Mouse (Mus musculus): ENCODE data around the gene Il2rg. TPM values are rescaled to one million over a fixed set of nuclear protein-coding genes. Genes with fewer than 3 reads are reported as not detected.

Il2rg gene
- total and polyA plus RNA-seq, 3 experiments = 7.9 to 15.8 (median 9.8) TPM

DNA sequence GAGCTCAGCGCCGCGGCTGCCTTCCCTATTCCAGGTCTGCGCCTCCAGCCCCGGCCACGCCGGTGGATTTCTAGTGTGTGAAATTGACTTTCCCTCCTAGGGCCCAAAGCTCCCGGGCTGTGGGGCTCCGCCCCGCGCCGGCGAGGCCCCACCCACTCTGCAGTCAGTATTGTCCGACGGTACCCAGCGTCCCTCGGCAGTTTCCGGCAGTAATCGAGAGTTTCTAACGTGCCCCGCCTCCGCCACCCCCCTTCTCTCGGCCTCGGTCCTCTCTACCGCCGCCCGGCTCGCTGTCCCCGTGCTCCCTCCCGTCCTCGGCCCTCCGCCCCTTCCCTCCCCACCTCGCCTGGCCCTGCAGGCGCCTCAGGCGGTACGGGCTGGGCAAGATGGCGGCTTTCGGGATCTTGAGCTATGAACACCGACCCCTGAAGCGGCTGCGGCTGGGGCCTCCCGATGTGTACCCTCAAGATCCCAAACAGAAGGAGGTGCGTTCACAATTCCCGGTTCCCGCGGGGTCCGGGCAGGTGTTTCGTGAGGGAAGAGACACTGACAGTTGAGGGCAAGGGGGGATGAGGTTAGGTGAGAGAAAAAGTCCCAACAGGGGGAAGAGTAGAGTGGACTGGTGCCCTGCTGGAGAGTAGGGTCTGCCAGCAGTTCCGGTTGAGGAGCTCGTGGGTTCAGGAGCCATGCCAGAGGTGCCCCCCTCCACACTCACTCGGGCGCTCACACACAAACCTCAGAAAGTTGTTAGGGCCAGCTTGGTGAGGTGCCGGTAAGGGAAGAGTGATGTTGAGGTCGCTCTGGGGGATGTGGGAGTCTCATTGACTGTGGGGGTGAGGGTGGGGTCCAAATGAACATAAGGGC lies 6.1 kb upstream of the Il2rg start, which contains the start of gene Med12:
Med12 (plus strand) TSS at position 156 of the 864 bp plus-strand sequence.
- Histone ChIP-seq H3K9ac (ENCODE audit: low read depth, low read length) (peak within 1 kb of the TSS; percentile 57), H3K79me2 (replicated peaks; ENCODE audit: control insufficient read depth, insufficient read depth, low read length) (no peaks in the 10 kb centered on the region), H3K36me3 (ENCODE audit: control insufficient read depth, insufficient read depth, low read length) (no peaks in the 10 kb centered on the region), H3K27me3 (ENCODE audit: control insufficient read depth, insufficient read depth, low read length) (no peaks in the 10 kb centered on the region), H3K4me1 (ENCODE audit: control insufficient read depth, insufficient read depth, low read length) (peaks cover 2% of the 10 kb centered on the region; the same call in 1 of the 2 replicates), H3K27ac (peak within 1 kb of the TSS; percentile 80), H3K4me3 (peak within 1 kb of the TSS; percentile 63)
- 17% methylated on average over 54 of the region's 54 CpGs for WGBS
- intact Hi-C loops (cut with DNase I) = loop anchor here (2.0 to 5.0 kb wide), 4 partner anchors 19 to 142 kb away; partner anchors contain the start of genes Foxo4 and Snx12
- DNase-seq = peak; percentile 90 to 94
- TF ChIP-seq EP300 (IDR thresholded peaks at IDR 0.05; ENCODE audit: insufficient read depth, low read depth, low read length) (no peak), POLR2A (IDR thresholded peaks at IDR 0.05; ENCODE audit: insufficient read depth, low read depth, low read length) (no peak), CTCF (IDR thresholded peaks at IDR 0.05) (no peak)

DNA sequence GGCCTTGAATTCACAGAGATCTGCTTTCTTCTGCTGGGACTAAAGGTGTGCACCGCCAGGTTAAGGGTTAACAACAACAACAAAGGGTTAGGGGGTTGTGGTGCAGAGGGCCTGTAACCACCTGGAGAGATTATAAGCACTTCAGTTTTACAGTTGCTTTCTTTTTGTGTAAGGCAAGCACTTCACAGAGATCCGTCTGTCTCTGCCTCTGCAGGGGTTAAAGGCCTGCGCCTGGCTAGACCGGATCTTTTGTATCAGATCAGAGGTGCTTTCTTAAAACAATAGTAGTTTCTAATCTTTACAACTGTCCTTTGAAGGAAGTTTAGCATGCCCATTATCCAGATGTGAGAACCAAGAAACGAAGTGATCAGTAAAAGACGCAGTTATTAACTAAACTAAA lies 5.4 kb upstream of the Il2rg start:
- DNase-seq = no peak
- no peaks in the 10 kb centered on the region for H3K79me2 ChIP-seq (replicated peaks; ENCODE audit: control insufficient read depth, insufficient read depth, low read length)
- no peaks in the 10 kb centered on the region for H3K27me3 ChIP-seq (ENCODE audit: control insufficient read depth, insufficient read depth, low read length)
- H3K9ac ChIP-seq (ENCODE audit: low read depth, low read length) = no peak overlapping the region
- intact Hi-C loops (cut with DNase I) = loop anchor here (2.0 to 5.0 kb wide), 4 partner anchors 19 to 141 kb away; partner anchors contain the start of genes Foxo4 and Snx12
- H3K4me3 ChIP-seq = peak overlapping the region; percentile 63
- WGBS = 29% methylated on average over 6 of the region's 6 CpGs
- H3K4me1 ChIP-seq (ENCODE audit: control insufficient read depth, insufficient read depth, low read length) = peaks cover 2% of the 10 kb centered on the region; the same call in 1 of the 2 replicates
- no peak for TF ChIP-seq CTCF (IDR thresholded peaks at IDR 0.05)
- no peak for TF ChIP-seq POLR2A (IDR thresholded peaks at IDR 0.05; ENCODE audit: insufficient read depth, low read depth, low read length)
- TF ChIP-seq EP300 (IDR thresholded peaks at IDR 0.05; ENCODE audit: insufficient read depth, low read depth, low read length) = no peak
- H3K27ac ChIP-seq = peak overlapping the region; percentile 51; the same call in 1 of the 2 replicates
- H3K36me3 ChIP-seq (ENCODE audit: control insufficient read depth, insufficient read depth, low read length) = no peaks in the 10 kb centered on the region

DNA sequence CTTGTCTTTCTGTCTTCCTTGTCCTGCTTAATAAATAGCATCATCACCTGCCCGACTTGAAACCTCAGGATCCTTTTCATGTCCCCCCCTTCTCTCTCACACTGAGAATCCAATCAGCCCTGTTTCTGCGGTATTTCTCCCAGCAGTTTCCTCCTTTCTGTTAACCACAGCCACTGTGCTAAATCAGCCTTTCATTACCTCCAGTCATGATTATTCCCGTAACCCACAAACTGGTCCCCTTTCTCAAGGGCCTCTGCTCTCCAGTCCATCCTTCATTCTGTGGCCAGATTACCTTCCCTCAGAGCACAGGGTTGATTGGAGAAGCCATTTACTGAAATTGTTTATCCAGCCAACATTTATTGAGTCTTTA lies 685 bp upstream of the Il2rg start, which contains the start of gene Gm20489:
Gm20489 (minus strand) TSS at position 269 of the 370 bp plus-strand sequence.
- intact Hi-C loops (cut with DNase I) = no loop called here
- no peak for DNase-seq
- 58% methylated on average over 3 of the region's 3 CpGs for WGBS
- H3K27me3 ChIP-seq (ENCODE audit: control insufficient read depth, insufficient read depth, low read length) = no peaks in the 10 kb centered on the region
- TF ChIP-seq CTCF (IDR thresholded peaks at IDR 0.05) (no peak), POLR2A (IDR thresholded peaks at IDR 0.05; ENCODE audit: insufficient read depth, low read depth, low read length) (no peak), EP300 (IDR thresholded peaks at IDR 0.05; ENCODE audit: insufficient read depth, low read depth, low read length) (no peak)
- peak within 1 kb of the TSS; percentile 66 for H3K27ac ChIP-seq
- H3K79me2 ChIP-seq (replicated peaks; ENCODE audit: control insufficient read depth, insufficient read depth, low read length) = no peaks in the 10 kb centered on the region
- no peaks in the 10 kb centered on the region for H3K36me3 ChIP-seq (ENCODE audit: control insufficient read depth, insufficient read depth, low read length)
- peak within 1 kb of the TSS; percentile 0; the same call in 1 of the 2 replicates for H3K4me3 ChIP-seq
- H3K9ac ChIP-seq (ENCODE audit: low read depth, low read length) = peak within 1 kb of the TSS; percentile 60
- no peaks in the 10 kb centered on the region for H3K4me1 ChIP-seq (ENCODE audit: control insufficient read depth, insufficient read depth, low read length)

DNA sequence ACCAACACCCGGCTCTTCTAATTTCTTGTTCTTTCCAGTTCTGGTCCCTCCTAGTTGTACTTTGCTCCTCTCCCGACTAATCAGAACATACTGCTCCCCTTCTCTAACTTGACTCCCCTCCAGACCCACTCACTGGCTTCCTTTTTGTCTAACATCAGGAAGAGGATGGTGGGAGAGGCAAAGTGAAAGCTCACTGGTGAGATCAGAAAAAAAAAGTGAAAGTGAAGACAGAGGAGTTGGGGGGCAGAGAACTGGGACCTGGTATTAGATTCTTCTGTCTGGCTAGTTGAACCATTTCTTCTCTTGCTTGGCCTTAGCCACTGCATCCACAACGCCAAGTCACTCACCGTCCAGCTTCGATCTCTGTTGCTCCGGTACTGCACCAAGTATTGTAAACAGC lies 1.4 kb downstream of the Il2rg start:
- no peaks in the 10 kb centered on the region for H3K79me2 ChIP-seq (replicated peaks; ENCODE audit: control insufficient read depth, insufficient read depth, low read length)
- no peak overlapping the region for H3K4me3 ChIP-seq
- intact Hi-C loops (cut with DNase I) = no loop called here
- no peaks in the 10 kb centered on the region for H3K27me3 ChIP-seq (ENCODE audit: control insufficient read depth, insufficient read depth, low read length)
- no peaks in the 10 kb centered on the region for H3K4me1 ChIP-seq (ENCODE audit: control insufficient read depth, insufficient read depth, low read length)
- TF ChIP-seq CTCF (IDR thresholded peaks at IDR 0.05) (no peak), EP300 (IDR thresholded peaks at IDR 0.05; ENCODE audit: insufficient read depth, low read depth, low read length) (no peak), POLR2A (IDR thresholded peaks at IDR 0.05; ENCODE audit: insufficient read depth, low read depth, low read length) (no peak)
- H3K36me3 ChIP-seq (ENCODE audit: control insufficient read depth, insufficient read depth, low read length) = no peaks in the 10 kb centered on the region
- DNase-seq = no peak
- H3K27ac ChIP-seq = no peak overlapping the region
- 82% methylated on average over 6 of the region's 6 CpGs for WGBS
- H3K9ac ChIP-seq (ENCODE audit: low read depth, low read length) = no peak overlapping the region

DNA sequence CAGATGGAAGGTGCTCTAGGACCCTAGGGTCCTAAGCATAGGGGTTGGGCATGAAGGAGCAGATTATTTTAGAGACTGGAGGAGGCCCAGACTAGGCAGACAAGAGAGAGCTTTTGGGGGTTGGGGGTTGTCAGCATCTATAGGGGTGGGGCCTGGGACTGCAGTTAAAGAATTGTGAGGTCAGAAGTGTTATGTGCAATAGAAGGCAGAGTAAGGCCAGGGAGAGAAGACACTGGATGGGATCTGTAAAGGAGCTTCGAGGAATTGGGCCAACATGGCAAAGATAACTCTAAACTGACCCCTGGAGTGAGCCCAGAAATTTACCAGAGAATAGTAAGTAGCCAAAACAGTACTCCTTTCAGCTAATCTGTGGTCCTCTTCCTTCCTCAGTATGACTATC lies 4.2 kb downstream of the Il2rg start, which contains the start of gene Gm614:
Gm614 (minus strand) TSS at position 101 of the 400 bp plus-strand sequence.
- no peak within 1 kb of the TSS for H3K27ac ChIP-seq
- no peak within 1 kb of the TSS for H3K9ac ChIP-seq (ENCODE audit: low read depth, low read length)
- no peaks in the 10 kb centered on the region for H3K4me1 ChIP-seq (ENCODE audit: control insufficient read depth, insufficient read depth, low read length)
- no peaks in the 10 kb centered on the region for H3K79me2 ChIP-seq (replicated peaks; ENCODE audit: control insufficient read depth, insufficient read depth, low read length)
- TF ChIP-seq CTCF (IDR thresholded peaks at IDR 0.05) (no peak), POLR2A (IDR thresholded peaks at IDR 0.05; ENCODE audit: insufficient read depth, low read depth, low read length) (no peak)
- WGBS = 64% methylated on average over 1 of the region's 1 CpGs
- H3K27me3 ChIP-seq (ENCODE audit: control insufficient read depth, insufficient read depth, low read length) = no peaks in the 10 kb centered on the region
- intact Hi-C loops (cut with DNase I) = no loop called here
- H3K36me3 ChIP-seq (ENCODE audit: control insufficient read depth, insufficient read depth, low read length) = no peaks in the 10 kb centered on the region
- no peak within 1 kb of the TSS for H3K4me3 ChIP-seq
- no peak for DNase-seq

Data from heart, adult 2 months (tissue).